Mouse (Mus musculus): ENCODE measurements around the gene Csf1.
A peak's percentile ranks its signal among the peaks of the same experiment; 100 is the strongest.
"Not testable (repeated sequence)": the region's sequence is repeated elsewhere in the genome, so short reads cannot be mapped to it uniquely, and the experiment has no call there.

Csf1 gene

GRCm38 (mm10) chr3:107750775-107751540, 9.3 kb downstream of the Csf1 start:
- DNase-seq (ENCODE audit: low spot score in 2 of 2) = no peak

DNA sequence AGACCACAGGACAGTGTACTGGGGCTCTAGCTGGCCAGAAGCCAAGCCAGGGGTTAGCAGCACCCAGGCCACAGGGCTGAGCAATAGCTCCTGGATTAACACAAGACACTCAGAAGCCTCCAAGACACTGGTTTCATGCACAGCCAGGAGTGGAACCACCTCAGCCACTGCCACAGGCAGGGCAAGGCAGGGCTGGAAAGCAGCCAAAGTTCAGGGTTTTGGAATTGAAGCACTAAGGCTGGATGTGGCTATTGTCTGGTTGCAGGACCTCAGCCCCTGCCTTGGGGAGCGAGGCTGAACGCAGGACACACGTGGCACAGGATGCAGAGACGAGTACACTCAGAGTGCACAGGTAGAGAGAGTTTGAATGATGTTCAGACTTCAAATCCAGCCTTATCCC, 10.8 kb downstream of the Csf1 start:
- no peak for DNase-seq (ENCODE audit: low spot score in 2 of 2)

GRCm38 (mm10) chr3:107748260-107748955, 11.9 kb downstream of the Csf1 start:
- no peak for DNase-seq (ENCODE audit: low spot score in 2 of 2)

DNA sequence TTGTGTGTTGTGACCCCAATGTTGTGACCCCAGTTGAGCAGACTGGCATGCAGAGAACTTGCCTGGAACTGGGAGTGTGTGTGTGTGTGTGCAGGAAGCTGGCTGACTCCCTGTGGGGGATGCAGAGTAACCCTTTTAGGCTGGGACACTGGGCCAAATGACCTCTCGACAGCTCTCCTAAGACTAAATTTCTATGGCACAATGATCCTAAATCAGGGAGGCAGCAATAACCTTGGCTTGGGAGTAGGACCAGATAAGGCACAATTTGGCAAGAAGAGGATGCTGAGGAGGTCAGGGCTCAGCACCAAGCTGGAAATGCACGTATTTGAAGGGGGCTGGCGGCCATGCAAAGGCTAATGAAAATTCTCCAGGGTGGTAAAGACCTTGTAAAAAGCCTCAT, 14.2 kb downstream of the Csf1 start:
- DNase-seq (ENCODE audit: low spot score in 2 of 2) = no peak

GRCm38 (mm10) chr3:107743650-107744049, 16.6 kb downstream of the Csf1 start:
- no peak for DNase-seq (ENCODE audit: low spot score in 2 of 2)

- no peak for DNase-seq (ENCODE audit: low spot score in 2 of 2)
Measured at GRCm38 (mm10) chr3:107743107-107743506, 17.2 kb downstream of the Csf1 start.

DNA sequence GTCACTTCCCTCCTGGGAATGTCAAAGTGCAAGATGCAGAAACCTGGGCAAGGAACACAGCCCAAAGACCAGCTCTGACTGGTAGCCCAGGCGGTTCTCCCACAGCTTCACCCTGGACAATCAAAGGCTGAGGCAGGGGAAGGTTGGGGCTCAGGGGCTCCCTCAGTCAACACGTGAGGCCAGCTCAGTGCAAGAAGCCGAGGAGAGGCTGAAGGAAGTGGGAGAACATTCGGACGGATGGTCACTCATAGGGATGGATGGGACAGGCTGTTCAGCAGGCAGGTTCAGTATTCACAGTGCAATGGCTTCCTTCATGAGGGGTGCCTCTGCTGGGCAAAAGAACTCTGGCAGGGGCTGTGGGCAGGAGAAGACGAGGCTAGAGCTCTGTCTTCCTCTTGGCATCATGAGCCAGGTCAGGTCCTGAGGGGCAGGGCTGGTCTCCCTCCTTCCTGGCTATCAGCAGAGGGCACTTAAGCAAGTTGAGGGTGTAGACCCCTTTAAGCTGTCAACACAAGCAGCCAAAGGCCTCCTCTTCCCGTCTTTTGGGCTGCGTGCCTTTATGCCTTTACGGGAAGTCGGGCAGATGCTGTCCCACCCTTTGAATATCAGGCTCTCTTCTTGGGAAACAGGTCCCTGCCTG, 18.1 kb downstream of the Csf1 start:
- no peak for DNase-seq (ENCODE audit: low spot score in 2 of 2)

DNA sequence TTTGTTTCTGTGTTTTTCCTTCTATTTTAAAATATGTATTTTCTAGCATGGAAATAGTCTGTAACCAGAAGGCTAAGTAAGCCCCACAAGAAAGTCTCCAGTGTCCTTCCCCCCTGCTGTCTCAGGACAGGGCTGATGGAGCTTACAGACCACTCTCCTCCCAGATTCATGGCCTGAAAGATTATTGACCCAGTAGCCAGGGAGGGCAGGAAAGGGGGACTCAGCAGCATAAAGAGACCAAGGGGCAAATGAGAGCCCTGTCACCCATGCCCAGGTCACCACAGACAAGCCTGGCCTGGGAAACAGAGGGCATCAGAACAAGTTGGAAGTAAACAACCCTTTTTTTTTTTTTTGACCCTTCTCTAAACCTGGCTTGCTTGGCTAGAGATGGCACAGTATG, 18.9 kb downstream of the Csf1 start:
- DNase-seq (ENCODE audit: low spot score in 2 of 2) = no peak

- peak; percentile 50 to 76 for DNase-seq (ENCODE audit: low spot score in 2 of 2)
Measured at GRCm38 (mm10) chr3:107740578-107741207, 19.6 kb downstream of the Csf1 start.

- DNase-seq (ENCODE audit: low spot score in 2 of 2) = no peak
Measured at GRCm38 (mm10) chr3:107739966-107740365, 20.3 kb downstream of the Csf1 start.

DNA sequence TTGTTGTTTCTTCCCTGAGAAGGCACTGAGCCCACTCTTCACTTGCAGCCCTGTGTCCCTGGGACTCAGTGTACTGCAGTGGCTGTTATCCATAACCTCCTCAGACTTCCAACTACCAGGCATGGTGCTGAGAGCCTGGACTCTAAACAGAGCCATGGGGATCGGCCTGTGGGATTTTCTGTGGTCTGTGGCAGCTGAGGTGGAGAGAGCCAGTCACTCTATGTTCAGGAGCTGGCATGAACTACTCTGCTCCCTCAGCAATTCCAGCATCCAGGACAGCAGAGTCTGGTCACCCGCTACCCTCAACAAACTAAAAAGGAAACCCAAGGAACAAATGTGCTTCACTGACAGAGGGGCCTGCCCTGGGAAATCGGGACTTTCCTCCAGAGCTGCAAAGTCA, 20.8 kb downstream of the Csf1 start:
- no peak for DNase-seq (ENCODE audit: low spot score in 2 of 2)

GRCm38 (mm10) chr3:107738620-107739019, 21.6 kb downstream of the Csf1 start:
- no peak for DNase-seq (ENCODE audit: low spot score in 2 of 2)

DNA sequence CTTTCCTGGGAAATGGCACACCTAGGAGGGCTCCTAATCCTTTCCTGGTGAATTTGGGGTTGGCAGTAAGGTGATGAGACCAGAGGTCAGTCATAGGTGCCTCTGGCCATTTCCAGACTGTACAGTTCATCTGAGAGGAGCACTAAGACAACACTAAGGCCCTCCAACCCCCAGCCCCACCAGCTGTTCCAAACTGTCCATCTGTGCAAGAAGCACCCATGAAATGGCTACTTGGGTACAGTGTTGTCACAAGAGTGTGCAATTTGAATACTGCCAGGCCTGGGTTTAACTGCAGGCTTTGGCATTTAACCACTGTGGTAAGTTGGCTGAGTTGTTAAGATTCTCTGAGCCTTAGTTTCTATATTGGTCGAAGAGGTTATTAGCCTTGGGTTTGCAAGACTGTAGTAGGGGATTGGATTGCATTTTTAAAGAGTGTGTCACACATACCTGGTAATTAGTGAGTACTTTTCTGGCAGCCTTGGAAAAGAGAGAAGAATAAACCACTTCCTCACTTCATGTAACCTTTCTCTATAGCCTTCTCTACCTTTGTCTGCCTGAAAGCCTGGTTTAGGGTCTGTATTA, 22.6 kb downstream of the Csf1 start:
- DNase-seq (ENCODE audit: low spot score in 2 of 2) = no peak

GRCm38 (mm10) chr3:107735620-107736019, 24.6 kb downstream of the Csf1 start:
- not testable (repeated sequence) for DNase-seq (ENCODE audit: low spot score in 2 of 2)

DNA sequence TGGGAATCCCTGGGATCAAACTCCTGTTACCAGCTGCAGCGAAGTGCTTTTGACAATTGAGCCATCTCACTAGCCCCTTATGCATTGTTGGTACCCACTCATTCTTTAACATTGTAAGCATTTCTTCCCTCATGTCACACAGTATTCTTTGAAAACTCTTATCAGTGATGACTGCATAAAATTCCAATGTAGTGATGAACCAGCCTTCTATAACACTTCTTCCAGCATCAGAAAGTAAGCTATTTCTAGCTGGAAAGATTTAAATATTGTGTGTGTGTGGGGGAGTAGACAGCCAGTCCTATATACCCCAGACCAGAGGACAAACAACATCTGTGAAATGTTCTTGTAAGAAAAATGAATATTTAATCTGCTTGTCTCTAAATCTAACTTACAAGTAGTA, 26.9 kb downstream of the Csf1 start:
- no peak for DNase-seq (ENCODE audit: low spot score in 2 of 2)

DNA sequence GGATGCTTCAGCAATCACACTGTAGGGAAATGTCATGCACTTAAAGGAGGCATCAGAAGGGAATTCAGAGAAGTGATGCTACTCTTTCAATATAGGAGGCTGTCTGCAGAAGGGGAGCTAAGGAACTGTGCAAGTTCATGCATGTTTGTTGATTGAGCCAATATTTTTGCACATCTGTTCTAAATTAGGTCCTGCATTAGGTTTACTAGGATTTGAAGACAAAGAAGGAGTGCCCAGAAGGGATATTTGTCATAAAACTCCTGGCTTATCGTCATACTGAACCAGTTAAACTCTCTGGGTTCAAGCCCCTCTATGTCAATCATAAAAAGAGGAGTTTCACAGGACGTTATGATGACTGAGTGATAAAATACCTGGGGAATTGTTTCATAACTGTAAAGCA, 30.0 kb downstream of the Csf1 start:
- no peak for DNase-seq (ENCODE audit: low spot score in 2 of 2)

DNA sequence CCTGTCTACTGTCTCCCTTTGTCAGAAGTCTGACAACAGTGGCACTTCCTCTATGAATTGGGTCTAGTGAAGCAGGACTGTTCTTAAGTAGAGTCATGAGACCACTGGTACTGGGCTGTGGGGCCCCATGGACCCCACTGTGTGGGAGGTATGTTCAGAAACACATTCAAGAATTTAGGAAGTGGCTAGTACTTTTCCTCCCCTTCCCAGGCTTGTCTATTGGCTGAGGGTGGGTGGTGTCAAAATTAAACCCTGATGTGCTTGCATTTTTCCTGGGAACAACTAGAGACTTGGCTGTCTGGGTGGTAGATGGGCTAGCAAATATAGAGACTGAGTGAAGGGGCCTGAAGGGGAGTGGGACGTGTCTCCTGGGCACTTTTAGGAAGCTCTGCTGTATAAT, 31.8 kb downstream of the Csf1 start:
- DNase-seq (ENCODE audit: low spot score in 2 of 2) = no peak

DNA sequence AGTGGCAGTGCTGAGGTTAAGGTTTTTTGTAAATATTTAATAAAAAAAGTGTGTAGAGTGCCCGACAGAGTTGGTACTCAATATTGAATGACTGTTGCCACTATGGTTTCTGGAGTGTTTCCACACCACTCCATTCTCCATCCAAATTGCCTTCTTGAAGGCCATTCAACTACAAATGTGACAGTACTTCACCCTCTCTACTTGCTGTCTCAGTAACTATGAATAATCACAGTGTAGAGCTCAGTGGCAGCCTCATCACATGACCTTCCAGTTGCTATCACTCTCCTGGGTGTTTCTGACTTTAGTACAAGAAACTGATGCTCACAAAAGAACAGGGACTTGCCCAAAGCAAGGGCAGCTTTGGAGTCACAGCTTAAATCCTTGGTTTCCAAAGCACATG, 44.3 kb downstream of the Csf1 start:
- DNase-seq (ENCODE audit: low spot score in 2 of 2) = no peak

GRCm38 (mm10) chr3:107714276-107714933, 45.9 kb downstream of the Csf1 start:
- DNase-seq (ENCODE audit: low spot score in 2 of 2) = no peak

DNA sequence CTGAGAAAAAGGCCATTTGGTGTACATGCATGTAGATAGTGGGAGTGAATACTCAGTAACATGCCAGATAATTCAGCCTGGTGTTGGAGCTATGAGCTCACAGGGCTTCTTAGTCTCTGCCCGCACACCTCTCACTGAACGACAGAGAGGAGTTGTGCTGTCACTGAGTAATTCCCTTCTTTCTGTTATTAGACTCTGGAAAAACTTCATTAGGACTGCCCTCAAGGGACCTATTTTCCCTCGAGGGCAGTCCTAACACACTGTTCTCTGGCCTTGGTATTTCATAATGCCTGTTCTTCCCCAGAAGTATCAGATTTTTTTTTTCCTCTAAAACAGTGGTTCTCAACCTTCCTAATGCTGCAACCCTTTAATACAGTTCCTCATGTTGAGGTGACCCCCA, 48.2 kb downstream of the Csf1 start:
- DNase-seq (ENCODE audit: low spot score in 2 of 2) = no peak

DNA sequence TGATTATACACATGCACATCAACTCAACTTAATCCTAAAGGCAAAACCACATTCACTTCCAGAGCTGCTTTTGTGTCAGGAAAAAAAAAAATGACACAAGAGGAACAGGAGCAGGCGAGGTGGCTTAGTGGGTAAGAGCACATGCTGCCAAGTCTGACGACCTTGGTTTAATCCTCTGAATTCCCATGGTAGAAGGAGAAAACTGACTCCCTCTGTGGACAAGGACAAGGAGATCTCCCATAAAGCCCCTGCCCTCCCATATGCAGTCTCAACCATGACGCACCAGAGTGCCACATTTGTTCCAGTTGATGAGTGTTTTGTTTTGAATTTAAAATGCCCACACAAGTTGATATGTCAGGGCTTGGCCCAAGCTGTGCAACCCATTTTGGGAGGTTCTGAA, 51.1 kb downstream of the Csf1 start:
- DNase-seq (ENCODE audit: low spot score in 2 of 2) = no peak

DNA sequence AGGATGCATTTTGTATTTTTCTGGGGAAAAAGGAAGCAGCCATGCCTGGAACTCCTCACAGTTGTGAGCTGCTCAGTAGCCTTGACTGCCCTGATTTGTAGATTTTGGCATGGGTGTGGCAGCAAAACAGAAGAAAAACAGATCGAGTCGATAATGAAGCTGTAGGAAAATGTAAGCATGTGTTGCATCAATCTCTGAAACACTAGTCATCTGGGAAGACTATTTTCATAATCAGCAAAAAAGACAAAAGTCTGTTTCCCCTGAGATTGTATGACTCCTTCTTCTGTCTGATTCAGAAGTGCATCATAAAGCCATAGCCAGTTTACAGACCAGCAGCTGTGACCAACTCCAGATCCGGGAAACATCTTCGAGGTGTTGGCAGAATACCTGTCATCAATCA, 53.0 kb downstream of the Csf1 start:
- DNase-seq (ENCODE audit: low spot score in 2 of 2) = no peak

Measured in cerebellum, postnatal 4 days (tissue).